Mouse (Mus musculus) megakaryocyte-erythroid progenitor cell, adult 5 weeks (primary cell): ENCODE measurements around the gene Marveld1. TPM values are rescaled to one million over a fixed set of nuclear protein-coding genes. Genes with fewer than 3 reads are reported as not detected.

ENCODE experiments used
- polyA plus RNA-seq: library from polyadenylated mRNA; stranded (reverse); fragments of >175 nt; gene quantifications from 2 replicates; pipeline ENCODE4 v1.2.3, GENCODE M21; 2012

Gene Marveld1
- polyA plus RNA-seq: 23.7 and 23.8 TPM in 2 replicates

DNA sequence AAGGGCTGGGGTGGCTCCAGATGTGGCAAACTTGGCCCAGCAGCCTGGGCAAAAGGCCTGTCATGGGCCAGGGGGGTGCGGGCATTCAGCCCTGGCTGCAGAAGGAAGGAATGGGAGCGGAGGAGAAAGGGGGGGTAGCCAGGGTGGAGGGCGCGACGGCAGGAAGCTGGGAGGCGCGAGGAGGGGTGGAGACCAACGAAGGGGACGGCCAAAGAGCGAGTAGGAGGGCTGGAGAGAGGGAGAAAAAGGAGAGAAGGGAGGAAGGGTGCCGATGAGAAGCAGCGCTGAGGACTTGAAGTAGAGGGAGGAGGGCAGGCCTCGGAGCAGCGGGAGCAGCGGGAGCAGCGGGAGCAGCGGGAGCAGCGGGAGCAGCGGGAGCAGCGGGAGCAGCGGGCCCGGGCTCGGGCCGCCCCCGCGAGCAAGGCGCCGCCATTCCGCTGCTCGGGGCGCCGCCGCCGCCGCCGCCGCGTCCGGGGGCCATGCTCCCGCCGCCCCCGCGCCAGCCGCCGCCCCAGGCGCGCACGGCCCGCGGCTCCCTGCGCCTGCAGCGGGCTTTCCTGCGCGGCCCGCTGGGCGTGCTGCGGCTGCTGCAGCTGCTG lies at the start of gene Marveld1:
Gene Marveld1, plus strand, starts transcription at position 231 of the 599 bp plus-strand sequence.

DNA sequence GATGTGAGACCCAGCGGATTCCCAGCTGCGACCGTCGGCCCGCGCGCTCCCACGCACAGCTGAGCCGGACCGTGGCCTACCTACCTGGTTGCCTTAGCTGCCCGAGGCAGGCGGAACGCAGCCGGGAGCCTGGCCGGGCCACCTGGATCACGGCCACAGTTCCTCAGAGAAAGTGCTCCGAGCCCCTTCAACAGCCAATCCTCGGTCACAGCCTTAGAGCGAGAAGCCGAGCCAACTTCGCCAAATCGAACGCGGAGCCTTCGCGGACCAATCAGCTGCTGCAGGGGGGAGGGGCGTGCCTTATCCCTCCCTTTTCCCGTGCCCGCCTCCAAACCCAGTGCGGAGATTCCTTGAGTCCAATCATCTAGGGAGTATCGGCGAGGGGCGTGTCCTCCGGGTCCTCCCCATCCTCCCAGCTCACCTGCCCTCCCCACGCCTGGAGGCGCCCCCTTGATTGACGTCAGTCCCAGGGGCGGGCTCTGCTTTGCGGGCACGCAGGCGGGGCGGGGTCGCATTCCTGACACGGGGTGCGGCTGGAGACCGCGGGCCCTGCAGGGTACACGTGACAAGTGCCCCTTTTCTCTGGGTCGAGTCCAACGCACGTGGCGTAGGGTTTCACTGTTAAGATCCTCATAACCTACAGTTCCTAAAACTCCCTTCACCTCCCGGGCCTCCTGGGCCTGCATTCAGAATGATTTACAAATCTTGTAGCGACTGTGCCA lies 18.3 kb upstream of the Marveld1 start, which contains the start of gene Avpi1:
Gene Avpi1, minus strand, starts transcription at position 273 of the 722 bp plus-strand sequence.

DNA sequence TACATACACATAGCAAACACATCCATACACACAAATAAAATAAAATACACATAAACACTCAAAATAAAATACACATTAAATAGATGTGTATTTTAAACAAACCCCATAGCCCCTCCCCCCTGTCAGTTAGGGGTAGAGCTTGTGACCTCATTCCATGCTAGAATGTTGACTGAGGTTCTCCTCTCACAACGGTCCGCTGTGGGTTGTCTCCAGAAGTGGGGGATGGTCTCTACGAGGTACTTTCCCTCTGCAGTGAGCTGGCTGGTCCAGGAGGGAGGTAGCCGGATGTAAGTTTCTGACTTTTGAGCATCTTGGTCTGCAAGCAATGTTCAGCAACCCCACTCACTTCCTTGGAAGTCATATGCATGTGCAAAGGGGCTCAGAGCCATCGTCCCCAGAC lies 16.6 kb downstream of the Marveld1 start, which contains the start of gene Zfyve27:
Gene Zfyve27, plus strand, starts transcription at position 188 of the 400 bp plus-strand sequence.

Other genes starting within 250 kb of the Marveld1 start
- gene Pgam1, start 235.5 kb upstream of the Marveld1 start, polyA plus RNA-seq: 481 and 651 TPM in 2 replicates
- gene Exosc1, start 214.0 kb upstream of the Marveld1 start, polyA plus RNA-seq: 25.4 and 27.6 TPM in 2 replicates
- gene Zdhhc16, start 213.9 kb upstream of the Marveld1 start, polyA plus RNA-seq: 36.2 and 43.1 TPM in 2 replicates
- 13.2 and 15.5 TPM in 2 replicates for gene Mms19, start 166.2 kb upstream of the Marveld1 start, polyA plus RNA-seq
- 22.7 and 31.2 TPM in 2 replicates for gene Ubtd1, start 165.6 kb upstream of the Marveld1 start, polyA plus RNA-seq
- gene Ankrd2, start 111.4 kb upstream of the Marveld1 start, polyA plus RNA-seq: not detected in 2 replicates
- 0.23 and 0.24 TPM in 2 replicates for gene Hoga1, start 101.8 kb upstream of the Marveld1 start, polyA plus RNA-seq
- gene 4933411K16Rik, start 95.2 kb upstream of the Marveld1 start, polyA plus RNA-seq: 0.07 TPM in 1 of 2 replicates, not detected in the other
- gene Morn4, start 61.0 kb upstream of the Marveld1 start, polyA plus RNA-seq: 0.57 and 0.67 TPM in 2 replicates
- gene Pi4k2a, start 56.9 kb upstream of the Marveld1 start, polyA plus RNA-seq: 22.1 and 24.7 TPM in 2 replicates
- 22.6 and 24.6 TPM in 2 replicates for gene Avpi1, start 18.3 kb upstream of the Marveld1 start, polyA plus RNA-seq
- 27.5 and 35.0 TPM in 2 replicates for gene Zfyve27, start 16.6 kb downstream of the Marveld1 start, polyA plus RNA-seq
- gene Sfrp5, start 54.9 kb downstream of the Marveld1 start, polyA plus RNA-seq: not detected in 2 replicates
- gene Golga7b, start 100.2 kb downstream of the Marveld1 start, polyA plus RNA-seq: not detected in 2 replicates